Comparison of ENCODE assay signal across 8 mouse cellular contexts in genomic region chr13:95746509-95746908, GRCm38 (mm10). TPM values are rescaled to one million over a fixed set of nuclear protein-coding genes. Genes with fewer than 3 reads are reported as not detected.
DNase-seq lines count a peak whose midpoint lies in the region; ATAC-seq and TF ChIP-seq lines count a peak whose summit lies in the region.

No protein-coding gene starts in this region.

- H3K27me3 ChIP-seq in C2C12 (ENCODE audit: control insufficient read depth, insufficient read depth, insufficient read length), result no peaks in the 10 kb centered on the region
- no peaks in the 10 kb centered on the region for H3K27me3 ChIP-seq in lung, postnatal 0 days (replicated peaks; ENCODE audit: insufficient read depth, low read length)
- H3K27me3 ChIP-seq in small intestine, adult 2 months (ENCODE audit: control insufficient read depth, insufficient read depth, low read length), result no peaks in the 10 kb centered on the region

- TF ChIP-seq CTCF in C2C12 (IDR thresholded peaks at IDR 0.05; ENCODE audit: control insufficient read depth, insufficient read depth, insufficient read length), result peak; percentile 13
- peak; percentile 81 for TF ChIP-seq CTCF in lung, postnatal 0 days (IDR thresholded peaks at IDR 0.05)
- peak; percentile 77; the same call in 1 of the 2 replicates for TF ChIP-seq CTCF in small intestine, adult 2 months (IDR thresholded peaks at IDR 0.05; ENCODE audit: extremely low read depth, insufficient read length, insufficient replicate concordance, low read depth, low read length)

- intact Hi-C loops in gastrocnemius, postnatal 36 days (cut with DNase I), result no loop called here

- H3K9ac ChIP-seq in lung, postnatal 0 days (replicated peaks; ENCODE audit: low read depth), result no peak overlapping the region

- no peak for TF ChIP-seq POLR2A in small intestine, adult 2 months (IDR thresholded peaks at IDR 0.05; ENCODE audit: low read depth, low read length)

- H3K4me2 ChIP-seq in lung, postnatal 0 days (replicated peaks; ENCODE audit: low read depth, low read length), result no peak overlapping the region

- WGBS in lung, postnatal 0 days, result 8% methylated on average over 6 of the region's 6 CpGs
- WGBS in small intestine, adult 2 months, result 17% methylated on average over 6 of the region's 6 CpGs

- H3K79me2 ChIP-seq in C2C12 (ENCODE audit: control insufficient read depth, insufficient read depth), result no peaks in the 10 kb centered on the region

- H3K4me3 ChIP-seq in C2C12 (ENCODE audit: insufficient read depth, poor library complexity, severe bottlenecking), result no peak overlapping the region
- no peak overlapping the region for H3K4me3 ChIP-seq in lung, postnatal 0 days (ENCODE audit: low read depth, low read length)
- H3K4me3 ChIP-seq in small intestine, adult 2 months (ENCODE audit: low read depth, low read length), result no peak overlapping the region

- no peaks in the 10 kb centered on the region for H3K36me3 ChIP-seq in C2C12 (ENCODE audit: control insufficient read depth, insufficient read depth)
- no peaks in the 10 kb centered on the region for H3K36me3 ChIP-seq in lung, postnatal 0 days (ENCODE audit: insufficient read depth, low read length)
- peaks cover 17% of the 10 kb centered on the region for H3K36me3 ChIP-seq in small intestine, adult 2 months (ENCODE audit: control insufficient read depth, insufficient read depth, low read length)

- TF ChIP-seq EP300 in lung, postnatal 0 days (IDR thresholded peaks at IDR 0.05), result no peak

- DNase-seq in MEL-GATA-1-ER (ENCODE audit: extremely low read depth, low read depth) (peak; percentile 12), adipocyte (ENCODE audit: low spot score) (no peak)
- DNase-seq in cerebellum, postnatal 10 days, result peak; percentile 84 to 86
- peak; percentile 28 to 29 for DNase-seq in gastrocnemius, postnatal 36 days
- peak; percentile 60 to 61 for DNase-seq in kidney, postnatal 25 days
- DNase-seq in lung, postnatal 0 days (ENCODE audit: low spot score), result peak; percentile 48

- H3K4me1 ChIP-seq in lung, postnatal 0 days (ENCODE audit: insufficient read depth, low read depth, low read length), result peaks cover 5% of the 10 kb centered on the region; the same call in 1 of the 2 replicates
- peaks cover 11% of the 10 kb centered on the region; the same call in 1 of the 2 replicates for H3K4me1 ChIP-seq in small intestine, adult 2 months (ENCODE audit: control insufficient read depth, insufficient read depth, insufficient read length, low read length)

- no peaks in the 10 kb centered on the region for H3K9me3 ChIP-seq in lung, postnatal 0 days (ENCODE audit: low read length)

- H3K27ac ChIP-seq in lung, postnatal 0 days (ENCODE audit: low read length), result no peak overlapping the region
- H3K27ac ChIP-seq in small intestine, adult 2 months (ENCODE audit: insufficient read depth, low read depth, low read length), result no peak overlapping the region

- ATAC-seq in lung, postnatal 0 days, result peak; percentile 42; the same call in 1 of the 2 replicates

- no peak overlapping the region for H3ac ChIP-seq in C2C12 (ENCODE audit: control insufficient read depth, insufficient read length, low read depth)

- H3K79me3 ChIP-seq in C2C12 (ENCODE audit: low read depth), result no peaks in the 10 kb centered on the region

TF ChIP-seq in C2C12, 6 proteins besides CTCF, POLR2A, EP300 and RAD21:
- TF ChIP-seq MAX (IDR thresholded peaks at IDR 0.05) (no peak), MYOG (IDR thresholded peaks at IDR 0.05; ENCODE audit: control insufficient read depth, extremely low read depth, insufficient read length) (no peak), FOSL1 (IDR thresholded peaks at IDR 0.05; ENCODE audit: insufficient read depth, low read length, poor library complexity, severe bottlenecking) (no peak), USF1 (IDR thresholded peaks at IDR 0.05; ENCODE audit: low read depth) (no peak), CEBPB (IDR thresholded peaks at IDR 0.05; ENCODE audit: low read depth) (no peak), MYOD1 (IDR thresholded peaks at IDR 0.05; ENCODE audit: control insufficient read depth, insufficient read length, low read depth) (no peak)

RNA-seq across cellular contexts. Expression of gene F2rl2, which starts 49.9 kb away (rescaled TPM):
- polyA plus RNA-seq in C2C12 (2012; fragmentation: generic; extraction: Trizol), result 0.50 TPM
- not detected for total RNA-seq in gastrocnemius, postnatal 36 days (2021)
- 1.2 and 1.4 TPM in 2 replicates for polyA plus RNA-seq in lung, postnatal 0 days (2015; fragmentation: Nextera tagmentation; extraction: Ambion mirVana)
- 0.11 TPM in 2 replicates for polyA plus RNA-seq in small intestine, adult 2 months (2012; rRNA removed)

Comparison
In these comparisons a context has a peak if more than half of its experiments do, and no peak if none do; other contexts are left out.
1. CTCF ChIP-seq: peak in every context shown above with its lines; median percentile 81 in lung, postnatal 0 days; 77 in small intestine, adult 2 months; 13 in C2C12.